In genomic region chr4:127023201-127023600, GRCm38 (mm10) we compare ENCODE assay signal across 7 mouse cellular contexts. TPM values are rescaled to one million over a fixed set of nuclear protein-coding genes. Genes with fewer than 3 reads are reported as not detected.
DNase-seq lines count a peak whose midpoint lies in the region; ATAC-seq lines count a peak whose summit lies in the region.

No protein-coding gene starts in this region.

- peak overlapping the region; percentile 100 for H3K4me3 ChIP-seq in neural tube, embryonic 11.5 days (ENCODE audit: low read depth, low read length)
- H3K4me3 ChIP-seq in forebrain, embryonic 13.5 days: peak overlapping the region; percentile 83
- peak overlapping the region; percentile 94 for H3K4me3 ChIP-seq in limb, embryonic 15.5 days
- H3K4me3 ChIP-seq in stomach, embryonic 16.5 days (replicated peaks; ENCODE audit: low read length): peak overlapping the region; percentile 83

- H3K27ac ChIP-seq in neural tube, embryonic 11.5 days (ENCODE audit: low read depth, low read length): no peak overlapping the region
- no peak overlapping the region for H3K27ac ChIP-seq in forebrain, embryonic 13.5 days
- H3K27ac ChIP-seq in limb, embryonic 15.5 days: no peak overlapping the region
- H3K27ac ChIP-seq in stomach, embryonic 16.5 days (ENCODE audit: low read length): no peak overlapping the region

- no peak for ATAC-seq in neural tube, embryonic 11.5 days (ENCODE audit: insufficient read depth, low FRiP score, low TSS enrichment)
- no peak for ATAC-seq in forebrain, embryonic 13.5 days
- ATAC-seq in limb, embryonic 15.5 days (ENCODE audit: insufficient number of reproducible peaks, low FRiP score, low TSS enrichment, low read depth): no peak
- no peak for ATAC-seq in stomach, embryonic 16.5 days (ENCODE audit: insufficient read depth, low FRiP score)

- 7% methylated on average over 9 of the region's 9 CpGs for WGBS in neural tube, embryonic 11.5 days
- 3% methylated on average over 9 of the region's 9 CpGs for WGBS in forebrain, embryonic 13.5 days
- WGBS in limb, embryonic 15.5 days: 2% methylated on average over 9 of the region's 9 CpGs
- WGBS in stomach, embryonic 16.5 days: under 1% methylated on average over 9 of the region's 9 CpGs

- peaks cover 13% of the 10 kb centered on the region for H3K4me1 ChIP-seq in neural tube, embryonic 11.5 days (ENCODE audit: control insufficient read depth, insufficient read depth, low read length)
- peaks cover 48% of the 10 kb centered on the region for H3K4me1 ChIP-seq in forebrain, embryonic 13.5 days
- H3K4me1 ChIP-seq in limb, embryonic 15.5 days: peaks cover 33% of the 10 kb centered on the region
- peaks cover 21% of the 10 kb centered on the region for H3K4me1 ChIP-seq in stomach, embryonic 16.5 days (ENCODE audit: control insufficient read depth, insufficient read depth, low read length)

- H3K9ac ChIP-seq in neural tube, embryonic 11.5 days (ENCODE audit: low read length): peak overlapping the region; percentile 100
- H3K9ac ChIP-seq in forebrain, embryonic 13.5 days: peak overlapping the region; percentile 100
- peak overlapping the region; percentile 98 for H3K9ac ChIP-seq in limb, embryonic 15.5 days
- peak overlapping the region; percentile 100 for H3K9ac ChIP-seq in stomach, embryonic 16.5 days (ENCODE audit: low read length)

- H3K27me3 ChIP-seq in neural tube, embryonic 11.5 days (ENCODE audit: control insufficient read depth, insufficient read depth, low read length): no peaks in the 10 kb centered on the region
- H3K27me3 ChIP-seq in forebrain, embryonic 13.5 days: no peaks in the 10 kb centered on the region
- no peaks in the 10 kb centered on the region for H3K27me3 ChIP-seq in limb, embryonic 15.5 days
- no peaks in the 10 kb centered on the region for H3K27me3 ChIP-seq in stomach, embryonic 16.5 days (ENCODE audit: control insufficient read depth, insufficient read depth, low read length)

- DNase-seq in neural tube, embryonic 11.5 days (ENCODE audit: low spot score): no peak
- no peak for DNase-seq in neural tube, embryonic 10.5 days (ENCODE audit: extremely low spot score, low spot score)
- no peak for DNase-seq in urinary bladder, postnatal 36 days (ENCODE audit: low spot score in 2 of 2)
- no peak for DNase-seq in frontal cortex, adult 2 months (ENCODE audit: extremely low spot score in 1 of 2, low spot score in 1 of 2)

- H3K36me3 ChIP-seq in neural tube, embryonic 11.5 days (ENCODE audit: control insufficient read depth, insufficient read depth, low read length): peaks cover 12% of the 10 kb centered on the region
- H3K36me3 ChIP-seq in forebrain, embryonic 13.5 days (ENCODE audit: poor library complexity, severe bottlenecking): peaks cover 55% of the 10 kb centered on the region
- peaks cover 42% of the 10 kb centered on the region for H3K36me3 ChIP-seq in limb, embryonic 15.5 days
- H3K36me3 ChIP-seq in stomach, embryonic 16.5 days (ENCODE audit: control insufficient read depth, insufficient read depth, low read length): peaks cover 20% of the 10 kb centered on the region

- H3K9me3 ChIP-seq in neural tube, embryonic 11.5 days (ENCODE audit: control insufficient read depth, low read length): no peaks in the 10 kb centered on the region
- no peaks in the 10 kb centered on the region for H3K9me3 ChIP-seq in forebrain, embryonic 13.5 days (replicated peaks)
- H3K9me3 ChIP-seq in limb, embryonic 15.5 days: no peaks in the 10 kb centered on the region
- no peaks in the 10 kb centered on the region for H3K9me3 ChIP-seq in stomach, embryonic 16.5 days (replicated peaks; ENCODE audit: control insufficient read depth, low read length)

- H3K4me2 ChIP-seq in neural tube, embryonic 11.5 days (ENCODE audit: low read depth): peak overlapping the region; percentile 84
- peak overlapping the region; percentile 97 for H3K4me2 ChIP-seq in forebrain, embryonic 13.5 days
- peak overlapping the region; percentile 71 for H3K4me2 ChIP-seq in limb, embryonic 15.5 days
- peak overlapping the region; percentile 88 for H3K4me2 ChIP-seq in stomach, embryonic 16.5 days (ENCODE audit: low read depth, low read length)

RNA-seq across cellular contexts. Expression of gene Sfpq, which starts 2.1 kb away (rescaled TPM):
- polyA plus RNA-seq in neural tube, embryonic 11.5 days (2014; fragmentation: Nextera tagmentation; extraction: Ambion mirVana): 155 and 163 TPM in 2 replicates
- 120 and 122 TPM in 2 replicates for polyA plus RNA-seq in forebrain, embryonic 13.5 days (2015; fragmentation: Nextera tagmentation; extraction: Ambion mirVana)
- polyA plus RNA-seq in limb, embryonic 15.5 days (2015; fragmentation: Nextera tagmentation; extraction: Ambion mirVana): 50.2 and 71.8 TPM in 2 replicates
- 37.6 and 40.2 TPM in 2 replicates for polyA plus RNA-seq in stomach, embryonic 16.5 days (2015; fragmentation: Nextera tagmentation; extraction: Ambion mirVana)
- 163 and 168 TPM in 2 replicates for polyA plus RNA-seq in frontal cortex, adult 2 months (2012; rRNA removed)

RNA-seq across cellular contexts. Expression of gene Zmym1, which starts 37.8 kb away (rescaled TPM):
- polyA plus RNA-seq in neural tube, embryonic 11.5 days (2014; fragmentation: Nextera tagmentation; extraction: Ambion mirVana): 33.5 and 37.9 TPM in 2 replicates
- 26.4 and 28.4 TPM in 2 replicates for polyA plus RNA-seq in forebrain, embryonic 13.5 days (2015; fragmentation: Nextera tagmentation; extraction: Ambion mirVana)
- polyA plus RNA-seq in limb, embryonic 15.5 days (2015; fragmentation: Nextera tagmentation; extraction: Ambion mirVana): 18.5 and 19.8 TPM in 2 replicates
- polyA plus RNA-seq in stomach, embryonic 16.5 days (2015; fragmentation: Nextera tagmentation; extraction: Ambion mirVana): 14.2 and 18.0 TPM in 2 replicates
- 7.0 and 8.0 TPM in 2 replicates for polyA plus RNA-seq in frontal cortex, adult 2 months (2012; rRNA removed)

RNA-seq across cellular contexts. Expression of gene Zmym6, which starts 54.0 kb away (rescaled TPM):
- 28.3 and 30.0 TPM in 2 replicates for polyA plus RNA-seq in neural tube, embryonic 11.5 days (2014; fragmentation: Nextera tagmentation; extraction: Ambion mirVana)
- 24.0 and 30.0 TPM in 2 replicates for polyA plus RNA-seq in forebrain, embryonic 13.5 days (2015; fragmentation: Nextera tagmentation; extraction: Ambion mirVana)
- 18.0 and 22.0 TPM in 2 replicates for polyA plus RNA-seq in limb, embryonic 15.5 days (2015; fragmentation: Nextera tagmentation; extraction: Ambion mirVana)
- polyA plus RNA-seq in stomach, embryonic 16.5 days (2015; fragmentation: Nextera tagmentation; extraction: Ambion mirVana): 19.9 and 22.0 TPM in 2 replicates
- 42.2 and 44.6 TPM in 2 replicates for polyA plus RNA-seq in frontal cortex, adult 2 months (2012; rRNA removed)

RNA-seq across cellular contexts. Expression of gene Zmym4, which starts 55.3 kb away (rescaled TPM):
- 24.2 and 30.4 TPM in 2 replicates for polyA plus RNA-seq in neural tube, embryonic 11.5 days (2014; fragmentation: Nextera tagmentation; extraction: Ambion mirVana)
- 30.0 and 30.6 TPM in 2 replicates for polyA plus RNA-seq in forebrain, embryonic 13.5 days (2015; fragmentation: Nextera tagmentation; extraction: Ambion mirVana)
- 12.9 and 17.2 TPM in 2 replicates for polyA plus RNA-seq in limb, embryonic 15.5 days (2015; fragmentation: Nextera tagmentation; extraction: Ambion mirVana)
- polyA plus RNA-seq in stomach, embryonic 16.5 days (2015; fragmentation: Nextera tagmentation; extraction: Ambion mirVana): 12.3 and 16.6 TPM in 2 replicates
- 25.3 and 26.1 TPM in 2 replicates for polyA plus RNA-seq in frontal cortex, adult 2 months (2012; rRNA removed)
